Mouse (Mus musculus) MEL (cell line): ENCODE results near the gene Gm49450. TPM values are rescaled to one million over a fixed set of nuclear protein-coding genes. Genes with fewer than 3 reads are reported as not detected.
"Not testable (repeated sequence)": the region's sequence is repeated elsewhere in the genome, so short reads cannot be mapped to it uniquely, and the experiment has no call there.

ENCODE experiments used
- DNase-seq: peaks from one replicate; pipeline ENCODE4 v3.0.0; 2011; ENCODE audit warnings: low read depth, low spot score
- H3K27ac ChIP-seq: 2 replicates; pipeline ENCODE4 v1.5.1; 2012; ENCODE audit warnings: low read depth, mild to moderate bottlenecking, control low read depth, low read length, moderate library complexity; ENCODE audit not compliant: control insufficient read depth
- H3K27me3 ChIP-seq, 2 experiments: fragments of 150-350 bp in 1 of 2; sonication (generic) in 1 of 2; 2 replicates each; pipeline ENCODE4 v1.6.1; 2012; ENCODE audit warnings: low read length in 2 of 2, mild to moderate bottlenecking in 2 of 2, improper control_type of control experiment in 1 of 2, moderate library complexity in 1 of 2; ENCODE audit not compliant: insufficient read depth in 2 of 2, control insufficient read depth in 1 of 2
- H3K36me3 ChIP-seq, 2 experiments: 2 replicates each; pipeline ENCODE4 v1.6.1; 2012 to 2014; ENCODE audit warnings: low read length in 2 of 2, improper control_type of control experiment in 1 of 2, inconsistent platforms in 1 of 2, mild to moderate bottlenecking in 1 of 2; ENCODE audit not compliant: insufficient read depth in 2 of 2, control insufficient read depth in 1 of 2
- H3K4me1 ChIP-seq, 2 experiments: fragments of 150-350 bp in 1 of 2; sonication (generic) in 1 of 2; 2 replicates each; pipeline ENCODE4 v1.6.1; 2012; ENCODE audit warnings: low read length in 2 of 2, improper control_type of control experiment in 1 of 2, mild to moderate bottlenecking in 1 of 2; ENCODE audit not compliant: insufficient read depth in 2 of 2, control insufficient read depth in 1 of 2
- H3K4me3 ChIP-seq, 2 experiments: fragments of 150-350 bp in 1 of 2; sonication (generic) in 1 of 2; 2 replicates each; pipeline ENCODE4 v1.5.1; 2012; ENCODE audit warnings: low read depth in 2 of 2, low read length in 2 of 2, mild to moderate bottlenecking in 2 of 2, moderate library complexity in 2 of 2, control low read depth in 1 of 2, improper control_type of control experiment in 1 of 2; ENCODE audit not compliant: control insufficient read depth in 1 of 2, insufficient read depth in 1 of 2
- H3K79me2 ChIP-seq: 2 replicates; pipeline ENCODE4 v1.6.1; 2012; ENCODE audit warnings: mild to moderate bottlenecking, low read length, moderate library complexity; ENCODE audit not compliant: control insufficient read depth, poor library complexity, insufficient read depth
- H3K9ac ChIP-seq: 2 replicates; pipeline ENCODE4 v1.6.1; 2012; ENCODE audit warnings: low read depth, mild to moderate bottlenecking, control low read depth, low read length, moderate library complexity; ENCODE audit not compliant: control insufficient read depth, poor library complexity, severe bottlenecking
- H3K9me3 ChIP-seq: fragments of 150-350 bp; sonication (generic); replicated peaks from 2 replicates; pipeline ENCODE4 v1.6.1; 2012; ENCODE audit warnings: mild to moderate bottlenecking, low read length, improper control_type of control experiment, moderate library complexity; ENCODE audit not compliant: insufficient read depth
- BHLHE40 ChIP-seq: IDR thresholded peaks from 2 replicates; pipeline ENCODE4 v1.6.1; 2012; ENCODE audit warnings: low read depth, mild to moderate bottlenecking, inconsistent platforms, low read length, improper control_type of control experiment, borderline replicate concordance
- CHD1 ChIP-seq: IDR thresholded peaks from 2 replicates; pipeline ENCODE4 v1.6.1; 2012; ENCODE audit warnings: low read depth, mild to moderate bottlenecking, inconsistent platforms, low read length, improper control_type of control experiment
- CHD2 ChIP-seq: IDR thresholded peaks from 2 replicates; pipeline ENCODE4 v1.6.1; 2011; ENCODE audit warnings: low read length, improper control_type of control experiment
- CTCF ChIP-seq, 3 experiments: IDR thresholded peaks in 2 of 3; conservative IDR thresholded peaks in 1 of 3; 2 replicates each; pipeline ENCODE4 v1.5.1; 2011 to 2012; ENCODE audit warnings: low read length in 3 of 3, low read depth in 2 of 3, mild to moderate bottlenecking in 2 of 3, improper control_type of control experiment in 1 of 3, inconsistent platforms in 1 of 3, mixed read lengths in 1 of 3, moderate library complexity in 1 of 3; ENCODE audit not compliant: control insufficient read depth in 1 of 3, insufficient read depth in 1 of 3, poor library complexity in 1 of 3, severe bottlenecking in 1 of 3
- ELF1 ChIP-seq: IDR thresholded peaks from 2 replicates; pipeline ENCODE4 v1.6.1; 2014; ENCODE audit warnings: low read depth, mild to moderate bottlenecking, inconsistent platforms, low read length, improper control_type of control experiment, moderate library complexity
- GABPA ChIP-seq: IDR thresholded peaks from 2 replicates; pipeline ENCODE4 v1.6.1; 2012; ENCODE audit warnings: low read depth, mild to moderate bottlenecking, inconsistent platforms, low read length, improper control_type of control experiment, moderate library complexity
- GATA1 ChIP-seq: IDR thresholded peaks from 2 replicates; pipeline ENCODE4 v1.6.1; 2011; ENCODE audit warnings: low read depth, low read length, improper control_type of control experiment
- JUND ChIP-seq: IDR thresholded peaks from 2 replicates; pipeline ENCODE4 v1.6.1; 2011; ENCODE audit warnings: low read depth, mild to moderate bottlenecking, improper control_type of control experiment, low read length
- KAT2A ChIP-seq: conservative IDR thresholded peaks from 2 replicates; pipeline ENCODE4 v1.6.1; 2012; ENCODE audit warnings: low read depth, low read length, improper control_type of control experiment, inconsistent platforms
- MAFK ChIP-seq: IDR thresholded peaks from 2 replicates; pipeline ENCODE4 v1.6.1; 2011; ENCODE audit warnings: low read depth, mild to moderate bottlenecking, low read length, improper control_type of control experiment, borderline replicate concordance
- MEF2A ChIP-seq: IDR thresholded peaks from 2 replicates; pipeline ENCODE4 v1.6.1; 2014; ENCODE audit warnings: low read depth, mild to moderate bottlenecking, inconsistent platforms, low read length, improper control_type of control experiment; ENCODE audit not compliant: poor library complexity, insufficient replicate concordance, severe bottlenecking; ENCODE audit errors: extremely low read depth
- MYC ChIP-seq: IDR thresholded peaks from 2 replicates; pipeline ENCODE4 v1.6.1; 2011; ENCODE audit warnings: low read depth, mild to moderate bottlenecking, low read length, improper control_type of control experiment, moderate library complexity
- NRF1 ChIP-seq: IDR thresholded peaks from 2 replicates; pipeline ENCODE4 v1.6.1; 2014; ENCODE audit warnings: low read depth, mild to moderate bottlenecking, inconsistent platforms, low read length, improper control_type of control experiment, moderate library complexity; ENCODE audit not compliant: poor library complexity, insufficient read depth, severe bottlenecking
- POLR2AphosphoS2 ChIP-seq: IDR thresholded peaks from 2 replicates; pipeline ENCODE4 v1.6.1; 2011; ENCODE audit warnings: low read length, improper control_type of control experiment
- SMC3 ChIP-seq: IDR thresholded peaks from 2 replicates; pipeline ENCODE4 v1.6.1; 2011; ENCODE audit warnings: low read depth, low read length, improper control_type of control experiment
- TCF12 ChIP-seq: IDR thresholded peaks from 2 replicates; pipeline ENCODE4 v1.6.1; 2014; ENCODE audit warnings: low read depth, mild to moderate bottlenecking, inconsistent platforms, low read length, improper control_type of control experiment, moderate library complexity
- USF1 ChIP-seq: IDR thresholded peaks from 2 replicates; pipeline ENCODE4 v1.6.1; 2014; ENCODE audit warnings: low read depth, mild to moderate bottlenecking, inconsistent platforms, low read length, improper control_type of control experiment, moderate library complexity
- ZMIZ1 ChIP-seq: IDR thresholded peaks from 2 replicates; pipeline ENCODE4 v1.6.1; 2012; ENCODE audit warnings: low read depth, mild to moderate bottlenecking, inconsistent platforms, low read length, improper control_type of control experiment, moderate library complexity
- polyA plus RNA-seq, 2 experiments: library from polyadenylated mRNA; stranded (reverse) in 1 of 2; unstranded in 1 of 2; fragments of >175 nt in 1 of 2; fragments of >200 nt in 1 of 2; gene quantifications; 2 replicates each; pipeline versions ENCODE4 v1.2.1 to v1.2.4; 2012; ENCODE audit warnings: low replicate concordance in 2 of 2, low read depth in 1 of 2; ENCODE audit not compliant: insufficient read length in 2 of 2, insufficient read depth in 1 of 2, missing spikeins in 1 of 2
- total RNA-seq: library from RNA; depleted of rRNA; stranded (reverse); fragments of 300-350 nt; gene quantifications from 2 replicates; pipeline ENCODE4 v1.2.3, GENCODE M21; 2012

Gm49450 gene
- total and polyA plus RNA-seq, 3 experiments: not detected

DNA sequence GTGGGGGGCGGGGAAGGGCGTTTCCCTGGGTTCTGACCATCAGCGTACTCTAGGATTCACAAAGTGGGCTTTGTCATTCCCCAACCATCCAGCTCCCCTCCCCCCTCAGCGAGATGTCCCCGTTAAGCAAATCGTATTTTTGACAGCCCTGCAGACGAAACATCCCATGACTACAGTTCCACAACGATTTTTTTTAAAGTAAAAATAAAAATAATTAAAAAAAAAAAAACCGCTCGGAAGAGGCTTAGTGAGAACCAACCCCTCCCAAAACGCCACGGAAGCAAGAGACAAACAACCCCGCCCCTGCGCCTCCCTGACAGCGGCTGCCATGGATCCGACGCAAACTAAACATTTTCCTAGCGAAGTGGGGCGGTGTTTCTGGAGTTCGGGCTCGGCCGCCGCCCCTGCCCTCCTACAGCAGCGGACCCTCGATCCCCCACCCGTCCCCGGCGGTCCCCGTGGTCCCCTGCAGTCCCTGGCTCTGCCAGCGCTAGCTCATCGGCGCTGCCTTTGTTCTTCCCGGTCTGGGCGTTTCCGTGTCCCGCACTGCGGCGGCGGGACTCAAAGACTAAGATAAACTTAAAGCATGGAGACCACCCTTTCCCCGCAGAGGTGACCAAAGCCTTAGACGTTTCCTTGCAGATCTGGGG lies 475 bp downstream of the Gm49450 start (continued):
- TF ChIP-seq GATA1: no peak
- no peak for TF ChIP-seq JUND
- no peak for TF ChIP-seq MEF2A

DNA sequence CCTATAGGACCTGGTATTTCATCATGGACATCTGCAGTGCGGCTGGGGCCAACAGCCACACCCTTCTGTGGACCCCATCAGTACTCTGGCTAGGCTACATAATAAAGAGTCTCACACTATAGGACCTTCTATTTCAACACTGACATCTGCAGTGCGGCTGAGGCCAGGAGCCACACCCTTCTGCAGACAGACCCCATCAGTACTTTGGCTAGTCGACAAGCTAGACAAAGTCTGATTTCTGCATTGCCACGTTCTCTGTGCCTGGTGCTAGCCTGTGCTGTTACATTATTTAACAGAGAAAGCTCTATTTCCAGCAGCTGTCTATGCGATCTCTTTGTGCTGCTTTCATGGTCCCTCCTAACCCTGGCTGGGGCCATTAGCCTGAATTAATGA lies 1.3 kb downstream of the Gm49450 start:
- Histone ChIP-seq H3K79me2 (no peaks in the 10 kb centered on the region; the same call in 1 of the 2 replicates), H3K4me3 (no peak overlapping the region; a peak in 1 of 4 replicates), H3K9me3 (no peaks in the 10 kb centered on the region), H3K36me3 (peaks cover 0 to 9% of the 10 kb centered on the region in 2 experiments; a peak in 2 of 4 replicates), H3K9ac (no peak overlapping the region), H3K27me3 (peaks cover 2 to 3% of the 10 kb centered on the region in 2 experiments; a peak in 3 of 4 replicates), H3K4me1 (peaks cover 4 to 10% of the 10 kb centered on the region in 2 experiments), H3K27ac (no peak overlapping the region)
- no peak for DNase-seq
- TF ChIP-seq GABPA: no peak
- no peak for TF ChIP-seq BHLHE40
- no peak for TF ChIP-seq GATA1
- no peak for TF ChIP-seq CHD1
- TF ChIP-seq MAFK: no peak
- no peak for TF ChIP-seq MYC
- TF ChIP-seq KAT2A: no peak
- TF ChIP-seq SMC3: no peak
- TF ChIP-seq CTCF (IDR thresholded peaks at IDR 0.05 in 2 of 3, conservative IDR thresholded peaks at IDR 0.05 in 1 of 3; ENCODE audit: control insufficient read depth in 1 of 3, insufficient read depth in 1 of 3, low read depth in 2 of 3, low read length in 3 of 3, poor library complexity in 1 of 3, severe bottlenecking in 1 of 3): no peak
- TF ChIP-seq TCF12: no peak
- TF ChIP-seq CHD2: no peak
- TF ChIP-seq ELF1: no peak
- no peak for TF ChIP-seq POLR2AphosphoS2
- no peak for TF ChIP-seq USF1
- no peak for TF ChIP-seq MEF2A
- no peak for TF ChIP-seq ZMIZ1
- no peak for TF ChIP-seq NRF1

DNA sequence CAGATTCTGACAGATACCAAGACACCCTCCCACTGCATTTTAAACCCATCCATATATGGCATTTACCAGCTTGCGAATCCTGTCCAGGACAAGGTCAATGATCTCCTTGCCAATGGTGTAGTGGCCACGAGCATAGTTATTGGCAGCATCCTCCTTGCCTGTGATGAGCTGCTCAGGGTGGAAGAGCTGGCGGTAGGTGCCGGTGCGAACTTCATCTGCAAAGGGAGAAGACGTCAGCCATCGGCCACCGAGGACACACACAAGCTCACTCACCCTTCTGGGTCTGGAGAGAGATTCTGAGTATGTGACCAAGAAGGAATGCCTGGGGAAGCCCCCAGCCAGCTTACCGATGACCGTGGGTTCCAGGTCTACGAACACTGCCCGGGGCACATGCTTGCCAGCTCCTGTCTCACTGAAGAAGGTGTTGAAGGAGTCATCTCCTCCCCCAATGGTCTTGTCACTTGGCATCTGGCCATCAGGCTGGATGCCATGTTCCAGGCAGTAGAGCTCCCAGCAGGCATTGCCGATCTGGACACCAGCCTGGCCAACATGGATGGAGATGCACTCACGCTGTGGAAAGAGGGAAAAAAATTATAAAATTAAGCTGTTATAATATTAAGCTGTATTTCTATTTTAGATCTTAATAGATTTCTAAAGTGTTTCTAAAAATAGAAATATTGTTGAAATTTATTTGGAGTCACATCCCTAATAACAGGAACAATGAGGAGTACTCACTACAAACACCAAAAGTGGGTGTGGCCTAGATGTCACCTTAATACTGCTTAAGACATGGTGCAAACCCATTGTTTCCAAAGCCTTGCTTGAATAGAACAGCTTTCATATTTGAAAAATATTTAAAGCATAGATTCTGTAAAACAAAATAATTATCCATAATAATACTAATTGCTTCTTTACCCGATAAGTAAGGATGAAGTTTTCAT lies 2.0 kb downstream of the Gm49450 start:
- 0 out of 2 replicates have a peak overlapping the region, but pooled peaks have one; percentile 4 for H3K27ac ChIP-seq
- H3K9me3 ChIP-seq, DNase-seq, H3K27me3 ChIP-seq, H3K36me3 ChIP-seq, H3K79me2 ChIP-seq, H3K4me1 ChIP-seq, H3K9ac ChIP-seq, H3K4me3 ChIP-seq: not testable (repeated sequence)
